Mouse (Mus musculus): ENCODE measurements at regions not wholly inside any gene's neighbourhood (a gene's known extent, or its start where the extent isn't known, plus 50 kb on each side); places are given as distances from the start of the nearest gene placed in this dataset.

DNA sequence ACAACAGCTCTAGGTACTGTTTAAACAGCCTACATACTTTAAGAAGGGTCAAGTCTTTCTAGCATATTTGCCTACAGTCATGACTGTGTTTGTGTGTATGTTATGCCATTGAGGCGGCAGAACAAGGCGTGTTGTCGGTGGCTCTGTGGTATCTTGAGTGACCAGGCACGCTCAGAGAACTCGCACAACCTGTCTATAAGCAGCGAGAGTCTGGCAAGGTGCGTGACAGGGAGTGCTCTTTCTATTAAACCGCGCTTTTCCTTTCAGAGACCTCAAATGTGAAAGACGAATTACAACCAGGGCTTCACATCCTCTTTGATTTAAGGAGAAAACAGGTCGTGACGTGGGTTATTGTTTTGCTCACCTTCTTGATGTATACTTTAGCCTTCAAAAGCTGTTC is 88.2 kb upstream of the Fam3c start:
- DNase-seq (ENCODE audit: low spot score) = no peak

DNA sequence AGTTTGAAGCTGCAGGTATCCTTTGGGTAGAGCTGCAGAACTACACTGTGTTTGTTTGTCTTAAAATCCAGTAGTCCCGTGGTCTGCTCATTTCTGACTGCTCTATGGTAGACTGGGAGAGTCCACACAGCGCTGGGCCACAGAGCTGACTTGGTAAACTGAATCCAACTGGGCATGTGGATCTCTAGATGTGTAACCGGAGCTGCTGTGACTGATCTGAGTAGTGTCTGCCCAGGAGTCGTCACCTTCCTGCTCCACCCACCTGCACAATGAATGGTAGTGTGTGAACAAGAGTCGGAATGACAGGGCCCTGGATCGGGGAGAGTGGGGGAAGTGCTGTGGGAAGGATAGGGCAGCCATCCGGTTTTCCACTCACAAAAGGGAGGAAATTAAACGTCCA is 87.5 kb upstream of the Fam3c start:
- no peak for DNase-seq (ENCODE audit: low spot score)

DNA sequence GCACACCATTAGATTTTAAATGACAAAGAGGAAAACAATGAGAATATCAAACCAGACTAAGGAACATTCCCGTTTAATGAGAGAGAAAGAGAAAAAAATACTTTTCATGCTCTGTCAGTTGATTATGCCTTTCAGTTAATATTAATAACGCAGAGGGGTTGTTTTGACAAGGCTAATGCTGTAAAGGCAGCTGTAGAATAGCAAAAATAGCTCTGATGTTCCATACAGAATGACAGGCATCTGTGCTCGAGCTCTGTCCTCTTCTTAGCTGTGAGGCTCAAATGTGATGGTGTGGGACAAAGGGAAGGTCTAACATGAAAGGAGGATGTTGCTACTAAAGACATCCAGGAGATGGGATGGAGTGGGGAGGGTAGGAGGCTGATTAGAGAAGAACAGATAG is 87.1 kb upstream of the Fam3c start:
- no peak for DNase-seq (ENCODE audit: low spot score)

DNA sequence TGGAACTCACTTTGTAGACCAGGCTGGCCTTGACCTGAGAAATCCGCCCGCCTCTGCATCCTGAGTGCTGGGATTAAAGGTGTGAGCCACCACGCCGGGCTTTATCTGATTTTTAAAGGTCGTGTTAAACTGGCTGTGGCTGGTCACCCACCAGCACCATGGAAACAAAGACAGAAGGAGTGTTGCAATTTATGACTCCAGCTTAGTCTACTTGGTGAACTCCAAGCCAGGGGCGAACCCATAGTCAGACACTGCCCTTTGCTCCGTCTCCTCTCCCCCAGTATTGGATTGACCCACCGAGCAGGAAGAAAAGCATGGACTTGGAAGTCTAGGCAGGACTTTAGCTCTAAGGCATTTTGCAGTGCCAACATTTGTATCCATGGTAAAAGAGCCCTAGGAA is 86.5 kb upstream of the Fam3c start:
- DNase-seq (ENCODE audit: low spot score) = no peak

DNA sequence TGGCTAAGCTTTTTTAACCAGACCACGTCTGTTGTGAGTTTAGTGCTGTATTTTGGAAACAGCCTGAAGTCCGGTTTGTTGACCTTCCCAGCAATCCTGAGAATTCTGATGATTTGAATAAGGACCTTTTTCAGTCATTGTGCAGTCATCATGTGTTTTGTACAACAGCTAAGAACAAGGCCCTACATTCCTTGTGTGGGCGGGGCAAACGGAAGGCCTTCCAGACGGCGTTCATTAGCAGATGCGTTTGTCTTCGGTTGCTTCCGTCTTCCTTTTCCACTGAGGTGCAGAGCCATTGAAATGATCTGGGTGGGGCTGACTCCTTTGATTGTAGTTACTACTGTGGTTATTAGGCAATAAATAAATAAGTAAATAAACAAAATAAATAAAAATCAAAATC is 83.8 kb upstream of the Fam3c start:
- no peak for DNase-seq (ENCODE audit: low spot score)

DNA sequence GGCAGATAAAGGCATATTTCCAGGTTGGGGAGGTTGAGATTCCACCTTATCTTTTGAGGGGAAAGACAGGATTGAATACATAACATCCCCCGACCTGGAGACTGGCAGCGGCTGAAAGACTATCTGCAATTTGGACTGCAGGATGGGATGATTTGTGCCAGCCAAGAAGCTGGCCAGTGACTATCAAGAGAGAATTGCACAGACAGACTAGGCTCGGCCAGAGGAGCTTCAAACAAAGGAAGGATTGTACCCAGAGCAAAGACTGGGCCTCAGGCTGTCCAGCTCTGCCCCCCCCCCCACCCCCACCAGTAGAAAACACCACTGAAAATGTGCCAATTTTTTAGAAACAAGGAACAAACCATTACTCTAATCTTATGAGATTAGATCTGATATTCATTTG is 73.0 kb upstream of the Fam3c start:
- no peak for DNase-seq (ENCODE audit: low spot score)

DNA sequence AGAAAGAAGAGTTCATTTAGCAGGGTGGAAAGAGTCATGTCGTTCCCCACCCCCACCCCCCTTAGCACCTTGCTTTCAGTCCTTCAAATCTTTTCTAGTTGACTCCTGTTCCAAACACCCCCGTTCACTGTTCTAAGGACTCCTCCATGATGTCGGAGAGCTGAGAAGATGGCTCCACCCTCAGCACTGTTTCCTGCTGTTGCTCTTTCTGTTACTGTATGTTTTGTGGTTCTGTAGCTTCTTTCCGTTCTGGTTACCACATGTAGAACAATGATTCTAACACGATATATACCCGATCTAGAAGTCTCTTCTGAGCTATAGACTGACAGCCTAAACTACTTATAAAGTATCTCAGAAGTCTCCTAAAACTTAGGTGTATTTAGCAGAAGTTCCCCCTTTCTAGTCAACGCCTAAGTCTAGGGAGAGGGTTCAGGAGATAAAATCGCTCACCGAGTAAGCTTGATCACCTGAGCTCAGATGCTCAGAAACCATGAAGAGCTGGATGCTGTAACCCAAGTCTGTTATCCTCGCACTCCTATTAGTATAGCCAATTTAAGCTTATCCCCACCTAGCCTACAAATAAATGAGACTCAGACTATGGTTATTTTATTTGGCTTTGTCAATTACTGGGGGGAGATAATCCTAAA is 68.2 kb upstream of the Fam3c start:
- no peak for DNase-seq (ENCODE audit: low spot score)

DNA sequence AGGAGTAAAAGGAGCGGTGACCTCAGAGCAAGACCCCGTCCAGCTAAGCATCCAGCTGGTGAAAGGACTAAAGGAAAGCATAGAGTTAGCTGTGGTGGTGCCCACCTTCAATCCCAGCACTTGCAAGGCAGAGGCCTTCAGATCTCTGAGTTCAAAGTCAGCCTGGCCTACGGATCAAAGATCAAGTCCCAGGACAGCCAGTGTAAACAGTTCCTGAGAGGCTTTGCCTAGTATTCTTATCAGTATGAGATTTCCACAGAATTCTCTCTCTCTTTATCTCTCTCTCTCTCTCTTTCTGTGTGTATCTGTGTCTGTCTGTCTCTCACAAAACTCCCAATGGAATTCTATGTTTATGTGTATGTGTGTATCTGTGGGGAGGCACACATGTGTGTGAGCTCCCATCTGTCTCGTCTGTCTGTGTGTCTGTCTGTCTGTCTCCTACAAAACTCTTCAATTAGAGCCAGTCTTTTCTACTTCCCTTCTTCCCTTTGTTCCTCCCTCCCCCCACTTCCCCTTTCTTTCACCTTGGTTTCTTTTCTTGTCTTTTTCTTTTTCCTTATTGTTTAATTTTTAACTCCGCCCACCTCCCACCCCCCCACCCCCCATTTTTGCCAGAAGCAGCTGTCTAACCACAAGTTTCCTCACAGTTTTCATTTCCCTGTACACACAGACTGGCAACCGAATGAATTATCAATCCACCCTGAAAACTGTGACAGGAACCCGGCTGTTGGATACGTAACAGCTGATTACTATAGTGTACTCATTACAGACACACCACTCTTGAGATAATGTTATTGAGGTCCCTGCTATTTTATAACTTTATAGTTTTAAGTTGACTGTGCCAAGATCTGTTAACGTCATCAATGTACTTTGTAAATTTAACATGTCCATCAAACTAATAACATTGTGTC is 67.3 kb upstream of the Fam3c start:
- DNase-seq (ENCODE audit: low spot score) = no peak

DNA sequence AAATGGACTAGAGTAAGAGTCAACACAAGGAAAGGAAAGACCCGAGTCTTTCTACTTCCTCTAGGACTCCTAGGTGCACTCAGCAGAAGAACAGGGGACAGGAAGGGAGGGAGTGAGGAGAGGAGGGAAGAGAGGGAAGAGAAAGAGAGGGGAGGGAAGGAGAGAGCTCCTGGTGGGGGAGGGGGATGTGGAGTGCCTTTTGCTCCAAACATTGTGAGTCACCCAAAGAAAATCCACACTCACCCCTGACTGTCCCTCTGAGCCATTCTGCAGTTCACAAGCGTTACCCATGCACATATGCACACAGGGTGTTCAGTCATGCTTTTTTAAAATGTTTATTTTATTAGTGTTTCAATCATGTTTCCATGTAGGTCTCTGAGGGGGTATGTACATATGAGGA is 65.5 kb upstream of the Fam3c start:
- no peak for DNase-seq (ENCODE audit: low spot score)

DNA sequence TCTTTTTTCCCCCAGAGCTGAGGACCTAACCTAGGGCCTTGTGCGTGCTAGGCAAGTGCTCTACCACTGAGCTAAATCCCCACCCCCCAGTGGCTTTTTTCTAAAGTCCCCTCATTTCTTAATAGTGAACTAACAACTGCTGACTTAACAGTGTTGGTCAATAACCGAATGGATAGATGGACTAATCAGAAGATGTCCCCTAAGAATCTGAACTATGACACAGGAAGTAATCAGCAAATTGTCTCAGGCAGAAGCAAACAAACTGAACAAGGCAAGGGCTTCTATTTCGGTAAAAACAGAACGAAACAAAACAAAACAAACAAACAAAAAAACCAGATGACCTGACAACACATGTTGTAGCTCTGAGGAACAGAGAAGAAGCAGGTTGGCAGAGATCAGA is 62.2 kb upstream of the Fam3c start:
- DNase-seq (ENCODE audit: low spot score) = no peak

DNA sequence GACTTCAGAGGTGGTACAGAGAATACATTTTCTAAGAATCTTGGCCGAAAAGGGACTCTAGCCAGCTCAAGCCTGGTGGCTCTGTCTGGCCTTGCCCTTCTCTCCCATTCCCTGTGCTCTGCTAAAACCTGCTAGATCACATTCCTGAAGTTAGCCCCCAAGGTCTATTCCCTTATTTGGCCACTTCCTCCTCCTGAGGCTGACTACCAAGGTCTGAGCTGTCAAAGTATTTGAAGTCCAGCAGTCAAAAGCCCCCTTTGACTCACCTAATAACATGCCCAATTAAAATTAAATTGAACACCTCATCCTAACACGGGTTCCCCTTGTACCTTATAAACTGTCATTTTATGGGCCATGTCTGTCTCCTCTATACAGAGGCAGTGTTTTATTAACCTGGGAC is 61.1 kb upstream of the Fam3c start:
- no peak for DNase-seq (ENCODE audit: low spot score)

DNA sequence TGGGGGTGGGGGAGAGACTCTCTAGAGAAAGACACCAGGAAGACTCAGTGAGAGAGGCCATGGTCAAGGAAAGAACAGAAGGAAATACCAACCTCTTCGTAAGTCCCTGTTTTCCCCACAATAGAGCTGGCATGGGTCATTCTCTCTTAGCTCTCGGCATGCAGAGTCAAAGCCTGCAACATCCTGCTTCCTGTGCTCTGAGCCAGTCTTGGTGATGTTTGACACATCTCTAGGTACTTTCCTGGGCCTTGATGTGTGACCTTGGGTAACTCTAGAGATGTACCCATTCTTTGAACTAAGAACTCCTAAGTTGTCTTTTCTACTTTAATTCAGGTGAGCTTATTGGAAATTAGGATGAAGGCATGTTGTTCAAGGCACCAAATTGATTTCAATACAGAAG is 55.8 kb upstream of the Fam3c start:
- no peak for DNase-seq (ENCODE audit: low spot score)

DNA sequence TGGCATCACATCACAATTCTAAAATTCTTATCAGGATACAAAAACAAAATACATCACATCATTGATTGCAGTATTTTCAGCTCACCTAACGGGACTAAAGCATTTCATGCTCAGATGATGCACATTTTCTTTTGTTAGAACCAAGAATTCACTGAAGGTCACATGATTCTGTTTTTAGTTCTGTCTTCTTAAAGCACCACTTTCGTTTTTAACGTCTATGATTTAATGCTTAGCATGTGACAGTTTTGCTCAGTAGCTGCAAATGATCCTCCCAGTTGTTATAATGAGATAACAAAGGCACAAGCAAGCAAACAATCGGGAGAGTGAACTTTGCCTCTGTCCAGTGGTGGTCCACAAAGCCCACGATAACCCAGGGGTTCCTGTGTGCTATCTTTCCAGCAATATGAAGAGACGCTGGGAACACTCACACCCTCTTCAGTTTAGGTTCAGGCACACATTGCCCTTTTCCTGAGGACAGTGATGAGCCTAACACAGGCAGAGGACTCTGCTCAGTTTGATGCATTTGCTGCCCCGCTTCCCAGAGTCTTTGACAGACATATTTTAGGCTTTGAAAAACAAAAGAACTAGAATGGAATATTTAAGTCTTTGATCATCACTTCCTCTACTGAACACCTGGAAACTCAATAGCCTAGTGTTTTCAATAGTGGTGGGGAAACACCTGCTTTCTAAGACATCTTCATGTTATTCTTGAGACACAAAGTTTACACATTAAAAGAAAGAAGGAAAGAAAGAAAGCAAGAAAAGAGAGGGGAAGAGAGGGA is 53.0 kb upstream of the Fam3c start:
- DNase-seq (ENCODE audit: low spot score) = no peak

All from heart, adult 8-10 months (tissue).